Mouse (Mus musculus) bone marrow, adult 2 months (tissue): ENCODE data around the gene Ascc3.

Experiments used
- CTCF ChIP-seq: fragments of 200-500 bp; IDR thresholded peaks from 2 replicates; pipeline ENCODE4 v1.5.1; 2011; ENCODE audit warnings: low read length, control low read depth; ENCODE audit not compliant: control insufficient read depth, insufficient read depth
- POLR2A ChIP-seq: fragments of 200-500 bp; IDR thresholded peaks from 2 replicates; pipeline ENCODE4 v1.6.1; 2011; ENCODE audit warnings: low read depth, mild to moderate bottlenecking, control low read depth, low read length, borderline replicate concordance; ENCODE audit not compliant: control insufficient read depth

GRCm38 (mm10) chr10:50890621-50891020 is 298.2 kb downstream of the Ascc3 start:
- TF ChIP-seq CTCF (no peak), POLR2A (no peak)
